Mouse (Mus musculus): ENCODE measurements around the gene Acp4.

DNA sequence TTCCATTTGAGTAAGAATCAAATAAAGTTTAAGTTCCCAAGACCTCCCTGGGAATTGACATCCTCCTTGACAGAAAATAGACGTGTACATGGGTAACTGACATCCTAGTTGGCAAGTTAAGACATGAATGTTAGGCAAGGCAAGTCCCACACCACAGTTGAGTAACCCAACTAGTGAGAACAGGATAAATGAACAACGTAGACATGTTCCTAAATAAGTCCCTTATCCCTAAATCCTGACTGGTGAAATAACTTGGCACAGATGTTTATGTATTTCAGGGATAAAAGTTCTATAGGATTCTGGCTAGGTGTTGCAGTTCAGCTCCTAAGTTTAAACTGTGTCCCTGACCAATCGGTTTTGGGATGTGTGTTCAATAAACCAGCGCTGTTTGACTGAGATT is 33.8 kb upstream of the Acp4 start:
- TF ChIP-seq ZC3H11A (IDR thresholded peaks at IDR 0.05; ENCODE audit: borderline replicate concordance, low read depth, low read length): no peak
- no peak for TF ChIP-seq MAFK (IDR thresholded peaks at IDR 0.05; ENCODE audit: insufficient read depth, low read depth, low read length)
